20 mouse cellular contexts compared by ENCODE assay signal in the genomic region with DNA sequence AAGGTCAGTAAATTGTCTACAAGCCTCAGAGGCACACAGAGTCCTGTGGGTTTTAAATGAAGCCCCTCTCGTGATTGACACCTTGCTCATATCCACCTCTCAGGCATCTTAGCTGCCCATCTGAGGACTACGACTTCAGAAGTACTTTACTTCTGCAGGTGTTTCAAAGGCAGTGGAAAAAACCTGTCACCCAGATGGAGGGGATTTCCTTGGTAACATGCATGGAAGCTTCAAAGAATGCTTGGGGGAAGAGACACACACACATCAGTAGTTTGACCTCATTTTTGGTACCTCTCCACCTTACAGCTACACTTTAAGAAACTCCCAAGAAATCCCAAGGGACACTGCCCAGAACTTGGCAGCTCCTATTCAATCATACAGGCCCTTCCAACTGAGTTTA. TPM values are rescaled to one million over a fixed set of nuclear protein-coding genes. Genes with fewer than 3 reads are reported as not detected.
DNase-seq lines count a peak whose midpoint lies in the region; TF ChIP-seq lines count a peak whose summit lies in the region.
"Had no signal": no experiment of that assay in that cellular context is flagged by ENCODE, and none has a peak within 500 bp of the region (broad histone marks: within the 10 kb centered on the region; RNA-seq: fewer than 3 reads in every experiment).

No protein-coding gene starts in this region.

- peak overlapping the region; percentile 88; the same call in 1 of the 2 replicates for H3K4me2 ChIP-seq in CH12.LX (ENCODE audit: insufficient read depth, low read depth, poor library complexity, severe bottlenecking)
- H3K4me2 ChIP-seq: embryonic facial prominence, embryonic 13.5 days; liver, embryonic 11.5 days had no signal

- peak; percentile 26 for DNase-seq in spleen, adult 12 weeks (ENCODE audit: low spot score)
- no peak for DNase-seq in spleen, postnatal 4 days (ENCODE audit: low spot score in 2 of 2)
- peak; percentile 100 for DNase-seq in CH12.LX (ENCODE audit: extremely low read depth)
- peak; percentile 7 for DNase-seq in skeletal muscle tissue, adult 2 months (ENCODE audit: low read depth, low spot score)
- peak; percentile 32 to 65 for DNase-seq in thymus, postnatal 36 days
- DNase-seq in midbrain, embryonic 10.5 days (ENCODE audit: low spot score), result no peak
- DNase-seq in frontal cortex, adult 2 months (ENCODE audit: extremely low spot score in 1 of 2, low spot score in 1 of 2), result no peak
- DNase-seq in ovary, postnatal 14 days (ENCODE audit: low spot score), result no peak
- DNase-seq: adrenal gland, postnatal 10 days; cerebellum, postnatal 10 days; gastrocnemius, postnatal 36 days; kidney, adult 18-20 months; lung, adult 2 months; right cerebral cortex, postnatal 4 days had no signal

- H3K4me3 ChIP-seq in CH12.LX (replicated peaks in 1 of 3; ENCODE audit: low read depth in 2 of 3, low read length in 2 of 3, poor library complexity in 1 of 3), result no peak overlapping the region
- H3K4me3 ChIP-seq in midbrain, embryonic 10.5 days, result no peak overlapping the region
- H3K4me3 ChIP-seq: embryonic facial prominence, embryonic 13.5 days; left cerebral cortex, adult 2 months had no signal

- H3K27ac ChIP-seq in CH12.LX (ENCODE audit: insufficient read depth, low read depth), result peak overlapping the region; percentile 97
- H3K27ac ChIP-seq in midbrain, embryonic 10.5 days (replicated peaks), result no peak overlapping the region
- H3K27ac ChIP-seq: embryonic facial prominence, embryonic 13.5 days; kidney, postnatal 0 days; left cerebral cortex, adult 2 months; stomach, postnatal 0 days had no signal

- TF ChIP-seq CTCF in CH12.LX (conservative IDR thresholded peaks at IDR 0.05 in 1 of 2, IDR thresholded peaks at IDR 0.05 in 1 of 2; ENCODE audit: low read depth in 2 of 2, low read length in 2 of 2), result no peak

- H3K79me2 ChIP-seq in CH12.LX (replicated peaks; ENCODE audit: control insufficient read depth, extremely low read depth, insufficient read depth, poor library complexity, severe bottlenecking), result no peaks in the 10 kb centered on the region

- dilution Hi-C loops in CH12.LX (cut with MboI; ENCODE audit: extremely low pct_ligation_motif_present, extremely low pct_unique_long_range_greater_than_20kb, low sequenced_read_pairs), result no loop called here

- peaks cover 6% of the 10 kb centered on the region for H3K9me3 ChIP-seq in CH12.LX (replicated peaks; ENCODE audit: low read length)
- no peaks in the 10 kb centered on the region for H3K9me3 ChIP-seq in midbrain, embryonic 10.5 days (replicated peaks)
- H3K9me3 ChIP-seq: embryonic facial prominence, embryonic 13.5 days had no signal

- in situ Hi-C loops in CH12.LX (cut with MboI; ENCODE audit: low pct_ligation_motif_present, low pct_unique_long_range_greater_than_20kb, low sequenced_read_pairs), result loop anchor here (5.0 kb wide), 1 partner anchor 41 kb away; no protein-coding TSS in a partner anchor

- H3K36me3 ChIP-seq in CH12.LX (replicated peaks in 1 of 2; ENCODE audit: control insufficient read depth in 1 of 2, insufficient read depth in 1 of 2, low read length in 1 of 2), result peaks cover 0 to 3% of the 10 kb centered on the region in 2 experiments
- no peaks in the 10 kb centered on the region for H3K36me3 ChIP-seq in midbrain, embryonic 10.5 days
- H3K36me3 ChIP-seq: embryonic facial prominence, embryonic 13.5 days had no signal

- peak; percentile 26 for TF ChIP-seq RAD21 in CH12.LX (IDR thresholded peaks at IDR 0.05; ENCODE audit: low read depth, low read length)

- no peaks in the 10 kb centered on the region for H3K27me3 ChIP-seq in CH12.LX (replicated peaks)
- no peaks in the 10 kb centered on the region for H3K27me3 ChIP-seq in midbrain, embryonic 10.5 days (ENCODE audit: low read depth, poor library complexity, severe bottlenecking)
- H3K27me3 ChIP-seq: embryonic facial prominence, embryonic 13.5 days had no signal

- TF ChIP-seq POLR2A in CH12.LX (IDR thresholded peaks at IDR 0.05; ENCODE audit: low read depth, low read length), result no peak; the same call in 1 of the 2 replicates

- H3K9ac ChIP-seq in CH12.LX (ENCODE audit: insufficient read depth, low read depth), result peak overlapping the region; percentile 67; the same call in 1 of the 2 replicates
- H3K9ac ChIP-seq: embryonic facial prominence, embryonic 13.5 days had no signal

- peaks cover 31 to 82% of the 10 kb centered on the region in 2 experiments for H3K4me1 ChIP-seq in CH12.LX (ENCODE audit: control insufficient read depth in 1 of 2, insufficient read depth in 2 of 2)
- H3K4me1 ChIP-seq in midbrain, embryonic 10.5 days, result no peaks in the 10 kb centered on the region
- H3K4me1 ChIP-seq: embryonic facial prominence, embryonic 13.5 days had no signal

- 90% methylated on average over 2 of the region's 2 CpGs for WGBS in midbrain, embryonic 10.5 days

- TF ChIP-seq EP300 in CH12.LX (IDR thresholded peaks at IDR 0.05; ENCODE audit: low read length), result peak; percentile 100

TF ChIP-seq in CH12.LX, 34 proteins besides CTCF, POLR2A, EP300 and RAD21:
- TF ChIP-seq MEF2A (IDR thresholded peaks at IDR 0.05; ENCODE audit: borderline replicate concordance, low read depth, low read length) (peak; percentile 96), ZKSCAN1 (IDR thresholded peaks at IDR 0.05; ENCODE audit: borderline replicate concordance, low read depth, low read length) (no peak), USF1 (IDR thresholded peaks at IDR 0.05; ENCODE audit: low read depth, low read length) (no peak), CHD1 (IDR thresholded peaks at IDR 0.05; ENCODE audit: low read depth, low read length) (no peak; the same call in 1 of the 2 replicates), JUND (conservative IDR thresholded peaks at IDR 0.05; ENCODE audit: low read depth, low read length) (peak; percentile 100), USF2 (conservative IDR thresholded peaks at IDR 0.05; ENCODE audit: low read depth, low read length) (no peak), BHLHE40 (IDR thresholded peaks at IDR 0.05; ENCODE audit: low read depth, low read length) (peak; percentile 95), ZMIZ1 (IDR thresholded peaks at IDR 0.05; ENCODE audit: low read depth, low read length) (no peak), SMC3 (IDR thresholded peaks at IDR 0.05; ENCODE audit: low read depth, low read length) (peak; percentile 46), POLR2AphosphoS2 (IDR thresholded peaks at IDR 0.05; ENCODE audit: low read depth, low read length) (peak; percentile 81; the same call in 1 of the 2 replicates), MYC (IDR thresholded peaks at IDR 0.05; ENCODE audit: low read depth, low read length) (peak; percentile 98), NELFE (IDR thresholded peaks at IDR 0.05; ENCODE audit: low read depth, low read length) (peak; percentile 40; the same call in 1 of the 2 replicates), JUN (IDR thresholded peaks at IDR 0.05; ENCODE audit: insufficient read depth, low read depth, low read length) (peak; percentile 100), ETS1 (conservative IDR thresholded peaks at IDR 0.05; ENCODE audit: low read depth, low read length) (peak; percentile 99), ZNF384 (IDR thresholded peaks at IDR 0.05; ENCODE audit: low read depth, low read length) (peak; percentile 70), RCOR1 (conservative IDR thresholded peaks at IDR 0.05; ENCODE audit: low read depth, low read length) (peak; percentile 100), MXI1 (IDR thresholded peaks at IDR 0.05; ENCODE audit: low read depth, low read length) (peak; percentile 53; the same call in 1 of the 2 replicates), MAX (IDR thresholded peaks at IDR 0.05; ENCODE audit: low read length) (peak; percentile 93), UBTF (IDR thresholded peaks at IDR 0.05; ENCODE audit: low read depth, low read length) (no peak), SIN3A (IDR thresholded peaks at IDR 0.05; ENCODE audit: low read length) (peak; percentile 93), CHD2 (IDR thresholded peaks at IDR 0.05; ENCODE audit: low read length) (peak; percentile 97), NRF1 (IDR thresholded peaks at IDR 0.05; ENCODE audit: low read depth, low read length) (no peak), HCFC1 (IDR thresholded peaks at IDR 0.05; ENCODE audit: low read depth, low read length) (peak; percentile 66), ZC3H11A (IDR thresholded peaks at IDR 0.05; ENCODE audit: low read depth, low read length) (no peak), MAZ (IDR thresholded peaks at IDR 0.05; ENCODE audit: low read depth, low read length) (peak; percentile 93; the same call in 1 of the 2 replicates), E2F4 (IDR thresholded peaks at IDR 0.05; ENCODE audit: insufficient replicate concordance, low read depth, low read length) (peak; percentile 67; the same call in 1 of the 2 replicates), IRF4 (IDR thresholded peaks at IDR 0.05; ENCODE audit: low read depth, low read length) (peak; percentile 96), GABPA (IDR thresholded peaks at IDR 0.05; ENCODE audit: insufficient replicate concordance, low read depth, low read length) (no peak), ELF1 (IDR thresholded peaks at IDR 0.05; ENCODE audit: low read depth, low read length) (peak; percentile 54; the same call in 1 of the 2 replicates), TBP (conservative IDR thresholded peaks at IDR 0.05; ENCODE audit: low read depth, low read length) (peak; percentile 71), MAFK (IDR thresholded peaks at IDR 0.05; ENCODE audit: insufficient replicate concordance, low read length) (peak; percentile 77), TCF12 (IDR thresholded peaks at IDR 0.05; ENCODE audit: low read depth, low read length) (peak; percentile 100), KAT2A (IDR thresholded peaks at IDR 0.05; ENCODE audit: insufficient replicate concordance, low read length) (0 out of 2 replicates have a peak, but pooled peaks have one; percentile 62)

RNA-seq across cellular contexts. Expression of a gene that starts 44.0 kb away (rescaled TPM):
- 0.34 TPM in 2 replicates for total RNA-seq in CH12.LX (2012; rRNA removed)
- total RNA-seq in CH12.LX (2014; rRNA removed), result 0.62 and 0.66 TPM in 2 replicates
- polyA plus RNA-seq in CH12.LX (2012; ENCODE audit: insufficient read length, low read depth), result 0.25 and 0.50 TPM in 2 replicates
- 0.43 and 0.58 TPM in 2 replicates for polyA plus RNA-seq in midbrain, embryonic 10.5 days (2016; fragmentation: Nextera tagmentation; extraction: Ambion mirVana)
- 0.48 and 0.66 TPM in 2 replicates for polyA plus RNA-seq in frontal cortex, adult 2 months (2012; rRNA removed)

RNA-seq across cellular contexts. Expression of a gene that starts 44.3 kb away (rescaled TPM):
- total RNA-seq in CH12.LX (2012; rRNA removed) (0.42 and 1.5 TPM in 2 replicates), CH12.LX (2014; rRNA removed) (0.22 and 0.51 TPM in 2 replicates)
- 0.35 and 0.44 TPM in 2 replicates for polyA plus RNA-seq in CH12.LX (2012; ENCODE audit: insufficient read length, low read depth)
- 0.82 and 1.7 TPM in 2 replicates for polyA plus RNA-seq in midbrain, embryonic 10.5 days (2016; fragmentation: Nextera tagmentation; extraction: Ambion mirVana)
- 0.27 and 0.80 TPM in 2 replicates for polyA plus RNA-seq in frontal cortex, adult 2 months (2012; rRNA removed)
- total RNA-seq: hematopoietic stem cell, adult 5-6 weeks had no signal

Comparison
In these comparisons a context has a peak if more than half of its experiments do, and no peak if none do; other contexts are left out.
1. DNase-seq: peak in spleen, adult 12 weeks (single experiment), CH12.LX (single experiment), skeletal muscle tissue, adult 2 months (single experiment) and thymus, postnatal 36 days (2 of 2); none in spleen, postnatal 4 days (0 of 2), midbrain, embryonic 10.5 days (single experiment), frontal cortex, adult 2 months (0 of 2) and ovary, postnatal 14 days (single experiment).